Mouse (Mus musculus) intestine, embryonic 16.5 days (tissue): ENCODE data around the gene Hba-a2. TPM values are rescaled to one million over a fixed set of nuclear protein-coding genes. Genes with fewer than 3 reads are reported as not detected.
A peak's percentile ranks its signal among the peaks of the same experiment; 100 is the strongest.

ENCODE experiments used
- ATAC-seq: fragments of 200-750 bp; cut with Nextera tagmentation; 2 replicates; pipeline ENCODE4 v1.8.0; 2017; ENCODE audit warnings: moderate TSS enrichment, moderate library complexity
- H3K27ac ChIP-seq: fragments of 300-500 bp; sonication (generic); 2 replicates; pipeline ENCODE4 v1.5.1; 2014; ENCODE audit warnings: mild to moderate bottlenecking, low read length
- H3K27me3 ChIP-seq: fragments of 300-500 bp; sonication (generic); replicated peaks from 2 replicates; pipeline ENCODE4 v1.6.1; 2014; ENCODE audit warnings: low read length, control low read depth, mixed read lengths; ENCODE audit not compliant: control insufficient read depth, insufficient read depth
- H3K36me3 ChIP-seq: fragments of 300-500 bp; sonication (generic); 2 replicates; pipeline ENCODE4 v1.6.1; 2014; ENCODE audit warnings: low read length, control low read depth; ENCODE audit not compliant: control insufficient read depth, insufficient read depth
- H3K4me1 ChIP-seq: fragments of 300-500 bp; sonication (generic); 2 replicates; pipeline ENCODE4 v1.6.1; 2014; ENCODE audit warnings: low read length, control low read depth, mixed read lengths; ENCODE audit not compliant: control insufficient read depth, insufficient read depth
- H3K4me2 ChIP-seq: fragments of 300-500 bp; sonication (generic); 2 replicates; pipeline ENCODE4 v1.6.1; 2014; ENCODE audit warnings: low read depth, low read length, control low read depth
- H3K4me3 ChIP-seq: fragments of 300-500 bp; sonication (generic); 2 replicates; pipeline ENCODE4 v1.5.1; 2014; ENCODE audit warnings: mild to moderate bottlenecking, low read length
- H3K9ac ChIP-seq: fragments of 300-500 bp; sonication (generic); 2 replicates; pipeline ENCODE4 v1.6.1; 2014; ENCODE audit warnings: low read depth, low read length
- H3K9me3 ChIP-seq: fragments of 300-500 bp; sonication (generic); 2 replicates; pipeline ENCODE4 v1.6.1; 2016; ENCODE audit warnings: low read length, control low read depth; ENCODE audit not compliant: control insufficient read depth
- WGBS: fragments of 180-500 bp; shearing (Covaris S2); extraction: QIAGEN DNeasy Blood & Tissue Kit; methylation state at CpG from one replicate; pipeline ENCODE4 v1.1.7; 2014; 5-methylcytosine and 5-hydroxymethylcytosine counted together
- polyA plus RNA-seq: library from polyadenylated mRNA; unstranded; fragments of >200 nt; fragmentation: Nextera tagmentation; extraction: Ambion mirVana; gene quantifications from 2 replicates; pipeline ENCODE4 v1.2.1, GENCODE M21; 2015

The Hba-a2 gene
- polyA plus RNA-seq, 1 experiment from 2014 or later: 11,055 TPM

DNA sequence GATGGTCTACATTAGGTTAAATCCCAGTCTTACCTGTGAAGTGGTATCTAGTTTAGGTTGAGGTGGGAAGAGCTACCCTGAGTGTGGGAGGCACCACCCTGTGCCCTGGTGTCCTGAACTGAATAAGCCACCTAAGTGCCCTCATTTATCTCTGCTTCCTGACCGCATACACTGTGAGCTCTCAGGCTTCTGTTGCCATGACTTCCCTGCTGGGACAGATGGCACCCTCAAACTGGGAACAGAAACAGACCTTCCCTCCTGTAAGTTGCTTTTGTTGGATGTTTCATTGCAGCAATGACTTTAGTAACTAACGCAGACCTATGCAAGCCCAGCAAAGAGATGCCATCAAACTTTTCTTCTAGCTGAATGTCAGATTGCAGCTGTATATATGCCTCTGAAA is 36.9 kb downstream of the Hba-a2 start:
- H3K9me3 ChIP-seq: peaks cover 4% of the 10 kb centered on the region; the same call in 1 of the 2 replicates
- ATAC-seq: no peak
- H3K4me3 ChIP-seq: no peak overlapping the region
- no peaks in the 10 kb centered on the region for H3K36me3 ChIP-seq
- WGBS: 52% methylated on average over 2 of the region's 2 CpGs
- H3K4me2 ChIP-seq: no peak overlapping the region
- H3K9ac ChIP-seq: no peak overlapping the region
- no peak overlapping the region for H3K27ac ChIP-seq
- H3K27me3 ChIP-seq: no peaks in the 10 kb centered on the region
- H3K4me1 ChIP-seq: 0 out of 2 replicates have a peak, but pooled peaks cover 2% of the 10 kb centered on the region

DNA sequence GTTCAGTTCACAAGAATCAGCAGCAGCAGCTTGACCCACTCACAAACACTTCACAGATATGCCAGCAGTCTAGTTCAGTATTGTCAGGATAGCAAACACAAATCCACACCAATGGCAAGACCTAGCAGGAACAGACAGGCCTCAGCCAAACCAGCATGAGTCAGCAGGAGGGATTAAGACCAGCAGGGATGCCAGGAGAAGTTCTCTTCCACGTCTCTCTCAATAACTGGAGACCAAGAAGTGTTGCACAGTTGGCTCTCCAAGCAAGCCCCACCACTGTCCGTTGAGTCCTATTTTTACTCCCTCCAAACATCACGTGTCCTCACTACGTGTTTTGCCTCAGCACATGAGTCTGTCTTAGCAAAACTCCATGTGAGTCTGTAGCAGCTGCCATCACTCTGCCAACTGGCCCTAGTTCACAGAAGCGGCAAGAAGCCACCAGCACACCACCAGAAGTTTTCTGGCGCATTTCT is 40.2 kb downstream of the Hba-a2 start:
- Histone ChIP-seq H3K36me3 (no peaks in the 10 kb centered on the region), H3K27me3 (no peaks in the 10 kb centered on the region), H3K4me2 (no peak overlapping the region), H3K9me3 (peaks cover 4% of the 10 kb centered on the region; the same call in 1 of the 2 replicates), H3K4me3 (no peak overlapping the region), H3K27ac (no peak overlapping the region), H3K9ac (no peak overlapping the region), H3K4me1 (peaks cover 9% of the 10 kb centered on the region)
- 91% methylated on average over 6 of the region's 6 CpGs for WGBS
- no peak for ATAC-seq

DNA sequence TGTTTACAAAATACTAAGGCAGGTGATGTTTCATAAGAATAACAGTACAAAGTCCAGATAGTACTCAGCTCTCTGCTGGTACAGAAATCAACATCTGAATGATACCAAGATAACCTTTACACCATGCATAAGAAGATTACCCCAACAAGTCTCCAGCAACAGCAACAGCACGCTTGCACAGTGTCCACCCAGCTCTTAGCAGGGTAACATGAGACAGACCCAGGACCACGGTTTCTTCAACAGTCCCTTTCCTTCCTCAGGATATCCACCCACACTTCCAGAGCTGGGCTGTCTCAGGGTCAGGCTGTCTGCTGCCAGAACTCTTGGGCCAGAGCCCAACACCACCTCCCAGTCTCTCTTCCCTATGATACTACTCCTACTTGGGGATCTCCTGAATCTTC is 42.8 kb downstream of the Hba-a2 start:
- no peak overlapping the region for H3K9ac ChIP-seq
- peaks cover 9% of the 10 kb centered on the region for H3K4me1 ChIP-seq
- H3K27me3 ChIP-seq: no peaks in the 10 kb centered on the region
- ATAC-seq: peak; percentile 79
- H3K9me3 ChIP-seq: peaks cover 4% of the 10 kb centered on the region; the same call in 1 of the 2 replicates
- H3K4me3 ChIP-seq: no peak overlapping the region
- 0 out of 2 replicates have a peak overlapping the region, but pooled peaks have one; percentile 10 for H3K27ac ChIP-seq
- H3K36me3 ChIP-seq: no peaks in the 10 kb centered on the region
- 48% methylated on average over 2 of the region's 2 CpGs for WGBS
- H3K4me2 ChIP-seq: no peak overlapping the region

DNA sequence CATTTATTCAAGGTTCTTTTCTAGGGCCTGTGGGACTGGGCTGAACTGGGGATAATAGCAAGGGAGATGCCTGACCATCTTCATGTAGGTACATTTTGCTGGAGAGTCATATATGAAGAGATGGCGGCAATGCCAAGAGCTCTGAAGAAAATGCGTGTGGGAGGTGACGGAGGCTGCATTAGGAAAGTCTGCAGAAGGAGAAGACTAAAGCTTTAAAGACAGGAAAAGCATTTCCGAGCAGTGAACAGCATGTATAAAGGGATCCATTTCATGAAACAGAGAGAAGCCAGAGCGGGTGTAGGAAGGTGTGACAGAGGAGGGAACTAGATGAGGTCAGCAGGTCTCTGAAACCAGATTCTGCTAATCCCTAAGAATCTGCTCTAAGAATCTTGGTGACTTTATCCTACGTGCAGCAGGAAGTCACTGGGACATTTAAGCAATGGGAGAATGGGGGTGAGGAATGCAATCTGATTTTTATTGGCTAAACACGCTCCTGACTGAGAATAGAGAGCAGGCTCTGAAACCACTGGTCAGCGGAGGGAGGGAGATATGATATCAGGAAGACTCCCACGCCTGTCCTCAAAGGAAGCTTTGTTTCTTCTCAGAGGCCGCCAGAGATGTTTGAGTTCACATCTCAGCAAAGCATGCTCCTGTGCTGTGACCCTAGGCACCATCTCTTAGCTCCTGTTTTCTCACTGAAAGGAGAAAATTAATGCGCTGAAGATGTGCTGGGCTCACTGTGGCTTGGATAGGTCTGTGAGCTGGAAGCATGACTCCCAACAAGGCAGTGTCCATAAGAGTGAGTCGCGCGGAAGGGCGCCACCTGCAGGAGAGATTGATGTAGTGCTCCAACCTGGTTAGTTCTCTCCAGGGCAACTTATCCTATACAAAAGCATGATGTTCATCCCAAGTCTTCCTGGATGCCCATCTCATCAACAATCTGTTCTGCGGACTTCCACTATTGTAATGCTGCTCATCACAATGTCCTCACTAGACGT is 44.5 kb downstream of the Hba-a2 start:
- no peaks in the 10 kb centered on the region for H3K27me3 ChIP-seq
- no peak overlapping the region for H3K4me2 ChIP-seq
- no peaks in the 10 kb centered on the region for H3K36me3 ChIP-seq
- no peak overlapping the region for H3K9ac ChIP-seq
- H3K4me1 ChIP-seq: peaks cover 15% of the 10 kb centered on the region
- H3K9me3 ChIP-seq: peaks cover 4% of the 10 kb centered on the region; the same call in 1 of the 2 replicates
- H3K4me3 ChIP-seq: no peak overlapping the region
- ATAC-seq: peak; percentile 43
- no peak overlapping the region for H3K27ac ChIP-seq
- WGBS: 30% methylated on average over 17 of the region's 17 CpGs

DNA sequence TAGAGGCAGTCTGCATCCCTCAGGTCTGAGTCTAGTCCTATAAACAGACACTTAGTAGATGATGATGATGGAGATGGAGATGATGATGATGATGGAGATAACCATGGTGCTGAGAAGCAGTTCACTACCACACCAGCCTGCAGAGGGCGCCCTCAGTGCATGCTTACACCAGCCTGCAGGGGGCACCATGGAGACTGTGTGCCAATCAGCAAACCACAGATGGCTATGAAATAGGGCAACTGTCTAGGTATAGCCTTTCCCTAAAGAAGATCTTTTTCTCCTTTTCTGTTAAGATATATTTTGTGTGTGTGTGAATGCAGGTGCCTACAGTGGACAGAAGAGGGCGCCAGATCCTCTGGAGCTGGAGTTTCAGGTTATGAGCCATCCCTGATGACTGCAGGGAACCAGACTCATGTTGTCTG is 46.5 kb downstream of the Hba-a2 start:
- Histone ChIP-seq H3K9me3 (no peaks in the 10 kb centered on the region), H3K36me3 (no peaks in the 10 kb centered on the region), H3K27me3 (no peaks in the 10 kb centered on the region), H3K4me1 (peaks cover 20% of the 10 kb centered on the region), H3K4me3 (no peak overlapping the region), H3K4me2 (no peak overlapping the region), H3K27ac (no peak overlapping the region), H3K9ac (no peak overlapping the region)
- ATAC-seq: no peak
- WGBS: 23% methylated on average over 2 of the region's 2 CpGs

DNA sequence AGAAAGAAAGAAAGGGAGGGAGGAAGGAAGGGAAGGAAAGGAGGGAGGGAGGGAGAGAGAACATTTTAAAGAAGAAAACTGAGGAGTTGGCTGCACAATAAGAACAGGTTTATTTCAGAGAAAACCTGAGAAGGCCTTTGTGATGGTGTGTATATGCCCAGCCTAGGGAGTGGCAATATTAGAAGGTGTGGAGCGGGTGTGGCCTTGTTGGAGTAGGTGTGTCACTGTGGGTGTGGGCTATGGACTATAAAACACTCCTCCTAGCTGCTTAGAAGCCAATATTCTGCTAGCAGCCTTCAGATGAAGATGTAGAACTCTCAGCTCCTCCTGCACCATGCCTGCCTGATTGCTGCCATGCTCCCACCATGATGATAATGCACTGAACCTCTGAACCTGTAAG is 47.1 kb downstream of the Hba-a2 start:
- Histone ChIP-seq H3K27ac (no peak overlapping the region), H3K4me1 (peaks cover 22% of the 10 kb centered on the region), H3K4me3 (no peak overlapping the region), H3K9me3 (no peaks in the 10 kb centered on the region), H3K9ac (no peak overlapping the region), H3K4me2 (no peak overlapping the region), H3K36me3 (no peaks in the 10 kb centered on the region), H3K27me3 (no peaks in the 10 kb centered on the region)
- no peak for ATAC-seq
- WGBS: 96% methylated on average over 1 of the region's 1 CpGs

DNA sequence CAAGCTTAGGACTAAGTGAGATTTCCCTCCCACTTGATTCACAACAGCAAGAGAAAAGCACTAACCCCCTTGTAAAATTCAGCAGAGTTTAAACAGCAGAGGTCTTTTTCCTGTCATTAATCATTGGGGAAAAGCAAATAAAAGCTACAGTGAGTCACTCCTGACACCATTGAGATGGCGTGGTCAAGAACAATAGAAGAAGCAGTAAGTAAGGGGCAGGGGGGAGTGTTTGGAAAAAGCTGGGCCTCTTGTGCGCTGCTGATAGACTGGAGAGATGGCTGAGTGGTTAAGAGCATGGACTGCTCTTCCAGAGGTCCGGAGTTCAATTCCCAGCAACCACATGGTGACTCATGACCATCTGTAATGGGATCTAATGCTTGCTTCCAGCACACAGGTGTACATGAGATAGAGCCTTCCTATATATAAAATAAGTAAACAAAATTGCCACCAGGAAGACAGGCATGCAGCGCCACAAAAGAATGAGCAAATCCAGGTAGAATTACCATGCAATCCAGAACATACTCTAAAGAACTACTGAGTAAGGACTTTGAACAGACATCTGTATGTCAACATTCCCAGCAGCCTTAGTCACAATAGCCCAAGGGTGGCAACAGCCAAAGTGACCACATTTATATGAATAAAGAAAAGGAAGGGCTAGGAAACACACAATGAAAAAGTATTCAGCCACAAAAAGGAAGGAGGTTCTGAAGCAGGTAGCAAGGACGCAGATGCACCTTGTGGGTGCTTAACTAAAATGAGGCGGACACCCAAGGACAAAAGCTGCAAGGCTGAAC is 49.4 kb downstream of the Hba-a2 start:
- WGBS: 46% methylated on average over 6 of the region's 6 CpGs

More for the DNA sequence above, 49.4 kb downstream of the Hba-a2 start:
- Histone ChIP-seq H3K9ac (no peak overlapping the region), H3K9me3 (no peaks in the 10 kb centered on the region), H3K27me3 (no peaks in the 10 kb centered on the region), H3K4me1 (peaks cover 32% of the 10 kb centered on the region), H3K27ac (peak overlapping the region; percentile 43; the same call in 1 of the 2 replicates), H3K4me3 (no peak overlapping the region), H3K36me3 (no peaks in the 10 kb centered on the region), H3K4me2 (no peak overlapping the region)
- ATAC-seq: peak; percentile 39
